Mouse (Mus musculus): ENCODE results near the gene Bcl2a1c.
"Not testable (repeated sequence)": the region's sequence is repeated elsewhere in the genome, so short reads cannot be mapped to it uniquely, and the experiment has no call there.

Gene Bcl2a1c

GRCm38 (mm10) chr9:114329855-114330254 lies at the start of gene Bcl2a1c:
Bcl2a1c (plus strand) TSS chr9:114330135.
- not testable (repeated sequence) for DNase-seq

DNA sequence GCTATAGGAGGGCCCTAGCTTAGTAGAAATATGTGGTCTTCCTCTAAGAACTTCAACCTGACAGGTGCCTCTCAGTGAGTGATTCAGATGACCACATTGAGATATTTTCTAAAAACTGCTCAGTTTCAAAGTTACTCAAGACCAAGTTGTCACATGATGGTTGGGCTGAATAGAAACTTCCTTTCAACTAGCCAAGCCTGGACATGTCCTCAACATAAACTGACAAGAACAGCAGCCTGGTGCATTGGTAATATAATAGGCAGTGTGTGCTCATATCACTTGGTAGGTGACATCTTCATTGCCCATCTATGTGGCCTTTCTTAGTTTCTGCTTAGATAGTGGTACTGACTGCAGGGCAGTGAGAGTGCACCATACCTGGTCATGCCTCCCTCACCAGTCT lies 24.0 kb upstream of the Bcl2a1c start:
- not testable (repeated sequence) for DNase-seq

DNA sequence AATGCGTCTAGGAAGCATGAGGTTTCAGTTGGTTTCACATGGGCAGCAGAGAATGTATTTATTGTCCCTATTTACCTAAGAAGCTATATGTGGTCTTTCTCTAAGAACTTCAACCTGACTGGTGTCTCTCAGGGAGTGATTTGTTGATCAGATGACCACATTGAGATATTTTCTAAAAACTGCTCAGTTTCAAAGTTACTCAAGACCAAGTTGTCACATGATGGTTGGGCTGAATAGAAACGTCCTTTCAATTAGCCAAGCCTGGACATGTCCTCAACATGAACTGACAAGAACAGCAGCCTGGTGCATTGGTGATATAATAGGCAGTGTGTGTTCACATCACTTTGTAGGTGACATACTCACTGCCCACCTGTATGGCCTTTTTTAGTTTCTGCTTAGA lies 18.2 kb upstream of the Bcl2a1c start:
- DNase-seq: not testable (repeated sequence)

DNA sequence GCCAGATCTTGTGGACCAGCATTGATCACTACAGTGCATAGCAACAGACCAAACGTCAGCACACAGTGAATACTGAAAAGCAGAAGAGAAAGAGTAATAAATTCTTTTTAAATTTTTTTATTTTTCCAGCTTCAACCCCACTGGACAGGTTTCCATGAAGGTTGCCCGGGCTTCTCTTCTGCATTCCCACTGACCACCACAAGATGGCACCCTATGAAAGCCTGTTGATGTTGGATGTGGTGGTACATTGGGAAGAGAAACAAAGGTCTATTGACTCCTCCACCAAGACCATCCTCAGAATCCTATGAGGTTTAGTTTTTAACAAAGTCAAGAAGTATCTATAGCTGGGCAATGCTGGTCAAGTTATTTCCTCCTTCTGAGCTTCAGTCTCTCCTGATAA lies 11.9 kb upstream of the Bcl2a1c start:
- DNase-seq: peak; percentile 43

DNA sequence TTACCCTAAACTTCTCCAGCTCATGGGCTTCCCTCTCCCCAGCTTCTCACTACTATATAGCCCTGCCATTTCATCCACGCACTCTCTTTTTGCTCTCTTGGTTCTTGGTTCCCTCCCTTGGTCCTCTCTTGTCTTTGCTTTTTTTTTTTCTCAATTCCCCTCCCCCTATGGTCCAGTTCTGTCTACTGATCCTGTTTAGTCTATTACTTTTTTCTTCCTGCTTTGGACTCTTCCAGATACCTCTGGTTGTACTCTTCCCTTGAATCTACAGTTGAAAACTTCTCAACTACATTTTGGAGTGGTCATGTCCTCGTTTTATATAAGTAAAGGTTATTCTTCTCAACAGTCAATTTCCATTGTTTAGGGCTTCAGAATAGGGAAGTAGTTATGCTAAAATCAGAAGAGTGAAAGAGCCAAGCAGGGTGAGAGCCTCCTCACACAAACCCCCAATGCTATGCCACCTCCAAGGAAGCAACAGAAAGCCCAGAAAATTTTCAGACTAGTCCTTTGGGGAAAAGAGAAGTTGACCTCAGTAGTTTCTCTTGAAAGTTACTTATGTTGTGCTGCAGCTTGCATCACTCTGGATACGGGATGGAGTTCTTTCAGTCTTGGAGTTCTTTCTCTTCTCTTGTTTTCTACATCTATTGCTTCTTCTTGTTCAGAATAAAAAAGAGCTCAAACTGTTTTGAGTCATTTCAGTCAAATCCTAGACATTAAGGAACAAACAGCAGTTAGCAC lies 3.8 kb upstream of the Bcl2a1c start:
- DNase-seq: no peak

DNA sequence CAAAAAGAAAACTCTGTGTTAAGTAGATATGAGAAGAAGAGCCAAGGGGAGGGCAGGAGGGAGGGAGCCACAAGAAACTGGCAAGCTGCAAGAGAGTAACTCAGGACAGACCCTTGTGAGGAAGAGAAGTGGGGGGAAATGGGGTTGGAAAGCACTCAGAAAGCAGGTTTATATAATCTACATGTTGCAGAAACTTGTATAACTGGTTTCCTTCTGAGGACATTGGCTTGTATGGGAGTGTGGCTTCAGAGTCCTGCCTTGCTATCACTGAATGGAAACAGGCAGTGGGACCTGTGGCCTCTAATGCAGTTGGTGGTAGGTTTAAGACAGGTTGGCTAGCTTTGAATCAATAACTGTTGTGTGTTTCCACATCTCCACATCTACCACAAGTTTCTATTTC lies 1.6 kb upstream of the Bcl2a1c start:
- not testable (repeated sequence) for DNase-seq

- peak; percentile 65 for DNase-seq
These were observed 38.0 kb downstream of the Bcl2a1c start for GRCm38 (mm10) chr9:114367783-114368470.

DNA sequence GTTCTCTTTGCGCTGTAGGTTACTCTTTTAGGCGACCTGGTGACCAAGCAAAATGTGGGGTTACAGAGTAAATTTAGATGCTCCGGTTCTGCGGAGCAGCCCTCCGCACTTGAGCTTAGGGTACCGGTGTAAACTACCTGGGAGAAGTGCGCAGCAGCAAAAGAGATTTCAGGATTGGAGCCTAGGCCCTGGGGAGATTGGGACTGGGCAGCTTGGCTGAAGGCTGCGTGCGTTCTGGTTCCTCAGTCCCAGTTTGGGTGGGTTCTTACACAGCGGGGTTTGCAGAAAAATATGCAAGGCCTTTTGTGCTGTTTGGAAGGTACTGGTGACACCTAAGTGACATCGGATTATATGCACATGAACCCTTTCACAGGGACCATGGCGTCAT lies 38.5 kb downstream of the Bcl2a1c start:
- no peak for DNase-seq

DNA sequence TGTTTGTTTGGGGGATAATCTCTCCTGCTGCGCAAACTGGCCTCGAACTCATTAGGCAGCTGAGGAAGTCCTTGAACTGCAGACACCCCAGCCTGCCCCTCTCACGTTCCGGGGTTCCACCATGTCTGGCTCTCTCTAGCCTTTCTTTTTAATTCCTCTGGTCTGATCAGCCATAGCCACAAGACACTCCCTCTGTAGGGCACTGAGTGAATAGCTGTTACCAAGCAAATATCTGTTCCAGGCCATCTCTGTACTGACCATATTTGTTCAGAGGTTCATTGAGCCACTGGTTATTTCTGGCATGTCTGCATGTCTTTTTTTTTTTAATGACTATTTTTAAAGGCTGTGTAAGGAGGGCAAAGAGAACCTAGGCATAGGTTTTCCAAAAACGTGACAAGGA lies 39.5 kb downstream of the Bcl2a1c start:
- DNase-seq: not testable (repeated sequence)

DNA sequence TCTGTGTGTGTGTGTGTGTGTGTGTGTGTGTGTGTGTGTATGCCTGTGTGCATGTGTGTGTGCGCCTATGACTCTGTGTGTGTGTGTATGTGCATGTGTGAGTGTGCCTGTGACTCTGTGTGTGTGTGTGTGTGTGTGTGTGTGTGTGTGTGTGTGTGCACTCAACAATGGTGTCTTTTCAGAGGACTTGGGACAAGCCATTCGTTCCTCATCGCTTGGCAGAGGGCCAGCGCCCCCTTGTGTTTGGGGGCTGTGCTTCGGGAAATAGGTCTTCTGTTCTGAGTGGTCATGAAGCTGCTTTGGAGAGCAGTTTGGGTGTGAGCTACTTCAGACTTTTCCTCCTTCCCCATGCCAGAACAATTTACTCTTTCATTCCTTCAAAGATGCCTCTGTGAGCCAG lies 41.8 kb downstream of the Bcl2a1c start:
- not testable (repeated sequence) for DNase-seq

DNA sequence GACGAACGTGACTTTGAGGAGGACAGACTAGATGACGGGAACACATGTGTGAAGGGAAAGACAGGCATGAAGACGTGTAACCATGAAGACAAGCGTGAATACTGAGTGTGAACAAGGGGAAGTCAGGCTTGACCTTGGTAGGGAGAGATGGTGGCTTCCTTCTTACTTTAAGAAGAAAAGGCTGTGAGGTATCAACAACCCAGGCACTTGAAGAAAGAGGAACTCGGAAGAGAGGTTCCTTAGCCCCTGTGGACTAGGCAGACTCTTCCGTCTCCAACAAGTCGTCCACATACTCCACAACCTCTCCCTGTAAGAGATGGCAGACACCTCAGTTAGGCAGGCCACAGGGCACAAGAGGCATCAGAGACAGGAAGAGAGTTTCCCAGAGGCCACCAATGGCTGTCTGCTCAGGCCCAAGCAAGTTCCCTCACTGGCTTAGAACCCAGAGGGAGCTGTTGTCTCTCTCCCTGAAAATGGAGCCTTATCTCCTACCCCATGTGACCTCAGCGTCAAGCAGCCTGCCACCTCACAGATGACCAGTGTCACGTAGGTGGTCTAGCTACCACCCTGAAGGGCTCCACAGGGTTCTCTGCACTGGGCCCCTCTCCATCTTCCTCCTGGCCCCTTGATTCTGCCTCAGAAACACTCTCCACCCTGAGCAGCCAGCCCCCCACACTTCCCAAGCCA lies 45.5 kb downstream of the Bcl2a1c start:
- no peak for DNase-seq

- DNase-seq: no peak
These were observed 47.2 kb downstream of the Bcl2a1c start for GRCm38 (mm10) chr9:114377168-114377567.

DNA sequence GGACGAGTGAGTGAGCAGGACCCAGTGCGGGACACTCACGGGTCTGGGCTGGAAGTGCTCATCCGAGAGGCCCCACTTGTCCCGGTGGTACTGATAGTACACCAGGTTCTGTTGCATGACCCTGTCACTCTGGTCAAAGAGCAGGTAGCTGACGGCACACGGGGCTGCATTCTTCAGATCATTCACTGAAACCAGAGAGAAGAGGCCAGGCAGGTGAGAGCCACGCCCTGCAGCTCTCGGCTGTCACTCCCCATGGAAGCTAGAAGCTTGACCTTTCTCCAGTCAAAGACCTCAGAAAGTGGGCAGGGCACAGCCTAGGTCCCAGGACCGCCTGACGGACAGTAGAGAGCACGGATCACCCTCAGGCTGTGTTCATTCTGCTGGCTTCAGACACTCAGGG lies 49.9 kb downstream of the Bcl2a1c start:
- no peak for DNase-seq
